Mouse (Mus musculus) G1E (cell line): Measurements from ENCODE around the gene Atf7. TPM values are rescaled to one million over a fixed set of nuclear protein-coding genes. Genes with fewer than 3 reads are reported as not detected.

ENCODE experiments used
- ATAC-seq: 2 replicates; pipeline ENCODE4 v1.8.0; 2016; ENCODE audit warnings: mild to moderate bottlenecking; ENCODE audit not compliant: insufficient number of reproducible peaks, poor library complexity, low FRiP score, severe bottlenecking; ENCODE audit errors: extremely low read depth
- DNase-seq: peaks from one replicate; pipeline ENCODE4 v3.0.0; 2012; ENCODE audit warnings: low spot score
- H3K27me3 ChIP-seq: 2 replicates; pipeline ENCODE4 v1.6.1; 2012; ENCODE audit warnings: mild to moderate bottlenecking, low read length, inconsistent platforms; ENCODE audit not compliant: insufficient read depth
- H3K36me3 ChIP-seq: replicated peaks from 2 replicates; pipeline ENCODE3; 2012; ENCODE audit warnings: mild to moderate bottlenecking, inconsistent platforms
- H3K4me1 ChIP-seq: 2 replicates; pipeline ENCODE4 v1.6.1; 2012; ENCODE audit warnings: low read depth, low read length, inconsistent platforms, mixed read lengths; ENCODE audit not compliant: insufficient read depth
- H3K4me3 ChIP-seq: 2 replicates; pipeline ENCODE4 v1.5.1; 2012; ENCODE audit warnings: low read depth, mild to moderate bottlenecking, inconsistent platforms, low read length, moderate library complexity, mixed read lengths
- H3K9me3 ChIP-seq: replicated peaks from 2 replicates; pipeline ENCODE4 v1.6.1; 2012; ENCODE audit warnings: inconsistent platforms
- CTCF ChIP-seq: IDR thresholded peaks from 2 replicates; pipeline ENCODE4 v1.5.1; 2012; ENCODE audit warnings: low read depth, low read length, inconsistent platforms, mixed read lengths
- GATA1 ChIP-seq: IDR thresholded peaks from 2 replicates; pipeline ENCODE4 v1.6.1; 2012; ENCODE audit warnings: borderline replicate concordance, low read length, inconsistent platforms, mixed read lengths
- GATA2 ChIP-seq: IDR thresholded peaks from 2 replicates; pipeline ENCODE4 v1.6.1; 2012; ENCODE audit warnings: low read depth, low read length, inconsistent platforms, borderline replicate concordance
- POLR2AphosphoS5 ChIP-seq: IDR thresholded peaks from 2 replicates; pipeline ENCODE4 v1.6.1; 2012; ENCODE audit warnings: low read depth, low read length, inconsistent platforms; ENCODE audit not compliant: insufficient replicate concordance
- TAL1 ChIP-seq: conservative IDR thresholded peaks from 2 replicates; pipeline ENCODE4 v1.6.1; 2012; ENCODE audit warnings: low read depth, low read length, inconsistent platforms, mixed read lengths
- polyA plus RNA-seq: library from polyadenylated mRNA; stranded (reverse); fragments of >175 nt; gene quantifications from 2 replicates; pipeline ENCODE4 v1.2.3, GENCODE M21; 2012
- total RNA-seq, 2 experiments: library from RNA; stranded (forward) in 1 of 2; stranded (reverse) in 1 of 2; fragments of 200-1000 nt in 1 of 2; fragments of >200 nt in 1 of 2; fragmentation: Nextera tagmentation in 1 of 2; gene quantifications; 2 replicates each; pipeline ENCODE4 v1.2.3; 2014 to 2017

Atf7 gene
- total and polyA plus RNA-seq, 3 experiments = 13.6 to 200 (median 29.3) TPM

DNA sequence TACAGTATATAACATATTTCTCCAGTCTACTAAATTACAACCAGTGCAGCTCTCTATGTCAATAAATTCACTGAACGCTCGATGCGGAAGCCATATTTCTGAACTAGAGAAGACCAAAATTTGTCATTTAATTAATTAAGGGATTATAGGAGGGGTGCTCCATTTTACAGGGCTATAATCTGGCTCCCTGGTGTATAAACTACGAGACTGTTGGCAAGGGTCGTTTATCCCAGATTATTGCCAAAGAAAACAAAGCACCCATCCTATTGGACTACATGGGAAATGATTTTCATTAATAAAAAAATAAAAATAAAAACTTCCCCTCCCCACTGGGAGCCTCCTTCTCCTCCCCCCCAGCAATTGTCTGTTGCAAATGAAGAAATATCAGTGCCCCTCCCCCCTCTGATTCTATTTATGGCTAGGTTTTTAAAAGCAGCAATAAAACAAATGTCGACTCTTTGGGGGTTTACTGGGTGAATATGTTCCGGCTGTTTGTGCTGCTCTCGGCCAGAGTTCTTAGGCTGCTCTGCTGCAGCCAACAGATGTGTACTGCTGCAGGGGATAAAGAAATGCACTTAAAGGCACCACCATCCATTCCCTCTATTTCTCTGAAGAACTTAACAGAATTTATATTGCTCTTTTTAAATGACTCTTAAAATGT lies 31.1 kb downstream of the Atf7 start:
- ATAC-seq (no peak), DNase-seq (no peak)
- no peaks in the 10 kb centered on the region for H3K9me3 ChIP-seq

DNA sequence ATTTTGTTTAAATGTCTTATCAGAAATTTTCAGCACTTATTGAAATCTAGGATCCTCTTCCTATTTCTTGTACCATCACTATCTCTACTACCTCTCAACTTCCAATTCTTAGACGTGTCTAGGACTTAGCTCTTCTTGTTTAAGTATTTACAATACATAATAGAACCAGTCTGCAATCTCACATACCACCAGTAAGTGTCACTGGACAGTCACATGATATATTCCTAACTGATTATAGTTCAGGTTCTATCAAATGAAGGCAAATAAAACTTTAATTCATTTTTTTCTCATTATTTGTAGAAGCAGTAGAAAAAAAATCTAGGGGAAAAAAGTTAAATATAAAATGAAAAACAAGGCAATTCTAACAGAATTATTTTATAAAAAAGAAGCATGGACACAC lies 32.6 kb downstream of the Atf7 start:
- peaks cover 28% of the 10 kb centered on the region for H3K36me3 ChIP-seq
- H3K4me3 ChIP-seq = no peak overlapping the region
- no peak for DNase-seq
- no peaks in the 10 kb centered on the region for H3K4me1 ChIP-seq
- ATAC-seq = no peak
- no peaks in the 10 kb centered on the region for H3K27me3 ChIP-seq
- no peaks in the 10 kb centered on the region for H3K9me3 ChIP-seq
- TF ChIP-seq GATA1 (no peak), GATA2 (no peak), CTCF (no peak), TAL1 (no peak), POLR2AphosphoS5 (no peak)

More for the DNA sequence above, 31.1 kb downstream of the Atf7 start:
- Histone ChIP-seq H3K4me3 (no peak overlapping the region), H3K27me3 (no peaks in the 10 kb centered on the region), H3K4me1 (no peaks in the 10 kb centered on the region), H3K36me3 (peaks cover 24% of the 10 kb centered on the region)
- no peak for TF ChIP-seq GATA1
- TF ChIP-seq GATA2 = no peak
- no peak for TF ChIP-seq POLR2AphosphoS5
- no peak for TF ChIP-seq TAL1
- TF ChIP-seq CTCF = no peak

GRCm38 (mm10) chr15:102590567-102590966 lies 34.7 kb downstream of the Atf7 start:
- ATAC-seq (no peak), DNase-seq (no peak)
- no peak overlapping the region for H3K4me3 ChIP-seq
- no peaks in the 10 kb centered on the region for H3K27me3 ChIP-seq
- no peaks in the 10 kb centered on the region for H3K4me1 ChIP-seq
- TF ChIP-seq TAL1 (no peak), GATA2 (no peak), POLR2AphosphoS5 (no peak), GATA1 (no peak), CTCF (no peak)
- peaks cover 28% of the 10 kb centered on the region for H3K36me3 ChIP-seq
- no peaks in the 10 kb centered on the region for H3K9me3 ChIP-seq

DNA sequence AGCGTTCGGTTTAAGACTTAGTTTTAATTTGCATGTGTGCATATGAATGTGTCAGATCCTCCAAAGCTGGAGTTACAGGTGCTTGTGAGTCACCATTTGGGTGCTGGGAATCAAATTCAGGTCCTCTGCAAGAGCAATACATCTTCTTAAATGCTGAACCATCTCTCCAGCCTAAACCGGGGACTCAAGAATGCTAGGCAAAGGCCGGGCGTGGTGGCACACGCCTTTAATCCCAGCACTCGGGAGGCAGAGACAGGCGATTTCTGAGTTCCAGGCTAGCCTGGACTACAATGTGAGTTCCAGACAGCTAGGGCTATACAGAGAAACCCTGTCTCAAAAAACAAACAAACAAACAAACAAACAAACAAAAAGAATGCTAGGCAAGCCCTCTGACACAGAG lies 35.4 kb downstream of the Atf7 start:
- Histone ChIP-seq H3K4me1 (no peaks in the 10 kb centered on the region), H3K36me3 (peaks cover 30% of the 10 kb centered on the region), H3K4me3 (no peak overlapping the region), H3K9me3 (no peaks in the 10 kb centered on the region), H3K27me3 (no peaks in the 10 kb centered on the region)
- TF ChIP-seq TAL1 (no peak), POLR2AphosphoS5 (no peak), GATA2 (no peak), GATA1 (no peak), CTCF (no peak)
- DNase-seq (no peak), ATAC-seq (no peak)

GRCm38 (mm10) chr15:102585501-102585900 lies 39.8 kb downstream of the Atf7 start:
- H3K9me3 ChIP-seq = no peaks in the 10 kb centered on the region
- H3K27me3 ChIP-seq = no peaks in the 10 kb centered on the region
- H3K36me3 ChIP-seq = peaks cover 27% of the 10 kb centered on the region
- H3K4me1 ChIP-seq = no peaks in the 10 kb centered on the region
- TF ChIP-seq POLR2AphosphoS5 (no peak), GATA1 (no peak), CTCF (no peak), GATA2 (no peak), TAL1 (no peak)
- ATAC-seq = no peak
- no peak for DNase-seq
- H3K4me3 ChIP-seq = no peak overlapping the region

DNA sequence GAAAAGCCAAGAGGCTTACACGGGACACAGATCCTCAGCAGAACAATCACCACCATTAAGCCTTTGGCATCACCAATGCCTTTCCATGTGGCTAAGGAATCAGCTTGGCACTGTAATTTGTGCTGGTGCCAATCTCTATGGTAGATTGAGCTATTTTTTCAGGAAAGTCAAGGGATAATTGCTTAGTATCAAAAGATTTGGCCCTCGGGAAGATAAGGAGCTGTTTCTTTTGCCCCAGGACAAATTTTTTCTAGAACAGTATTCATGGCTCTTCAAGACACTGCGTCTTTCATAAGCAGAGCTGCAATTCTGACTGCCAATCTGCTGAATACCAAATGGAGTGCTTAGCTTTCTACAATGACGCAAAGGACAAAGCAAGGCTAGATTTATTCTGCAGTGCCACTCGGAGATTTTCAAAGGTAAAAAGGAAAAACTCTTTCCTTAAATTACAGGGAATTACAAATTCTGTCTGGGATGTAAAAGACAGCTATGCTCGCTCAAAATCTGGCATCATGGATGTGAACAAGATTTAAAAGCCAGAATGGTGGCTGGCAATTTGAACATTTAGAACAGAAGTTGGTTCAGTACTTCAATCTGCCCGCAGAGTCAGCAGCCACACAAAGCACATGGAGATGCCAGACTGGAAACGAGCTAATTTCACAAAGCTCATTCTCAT lies 41.4 kb downstream of the Atf7 start:
- Histone ChIP-seq H3K36me3 (peaks cover 28% of the 10 kb centered on the region), H3K27me3 (no peaks in the 10 kb centered on the region), H3K9me3 (no peaks in the 10 kb centered on the region), H3K4me3 (no peak overlapping the region), H3K4me1 (no peaks in the 10 kb centered on the region)
- DNase-seq = no peak
- ATAC-seq = no peak
- TF ChIP-seq GATA2 = no peak
- no peak for TF ChIP-seq POLR2AphosphoS5
- no peak for TF ChIP-seq CTCF
- no peak for TF ChIP-seq GATA1
- no peak for TF ChIP-seq TAL1
